Mouse (Mus musculus) kidney, adult 2 months (tissue): Measurements from ENCODE around the gene Fxyd3.

Source experiments
- CTCF ChIP-seq: fragments of 200-500 bp; conservative IDR thresholded peaks from 2 replicates; pipeline ENCODE4 v1.5.1; 2011; ENCODE audit warnings: low read depth, mild to moderate bottlenecking, control low read depth, low read length, moderate library complexity, mixed read lengths; ENCODE audit not compliant: insufficient read depth, insufficient read length
- POLR2A ChIP-seq: fragments of 200-500 bp; IDR thresholded peaks from one replicate; pipeline ENCODE4 v1.6.1; 2011; ENCODE audit warnings: low read depth, low read length, control low read depth

- no peak for TF ChIP-seq POLR2A
- TF ChIP-seq CTCF = no peak
Observed at GRCm38 (mm10) chr7:31028609-31029008, 47.9 kb downstream of the Fxyd3 start.
